Mouse (Mus musculus): Measurements from ENCODE around the gene Lrp2.

DNA sequence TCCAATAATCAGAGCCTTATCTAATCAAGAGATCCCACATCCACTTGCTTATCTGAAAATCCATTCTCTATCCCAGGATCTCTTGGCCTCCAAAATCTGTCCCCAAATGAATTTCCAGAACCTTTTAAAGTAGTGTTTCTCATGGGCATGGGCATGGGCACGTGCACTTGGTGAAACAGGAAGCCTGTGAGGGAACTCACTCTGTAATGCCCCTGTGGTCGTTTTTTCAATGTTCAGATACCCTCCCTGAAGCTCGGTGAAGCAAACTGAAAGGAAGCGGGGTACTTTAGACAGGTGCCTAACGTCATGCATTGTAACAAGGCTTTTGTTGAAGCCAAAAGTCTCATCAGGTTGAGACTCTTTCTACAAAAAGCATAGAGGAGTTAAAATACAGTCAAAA is 23.1 kb downstream of the Lrp2 start:
- TF ChIP-seq CTCF (IDR thresholded peaks at IDR 0.05; ENCODE audit: low read depth, low read length) (no peak), POLR2A (IDR thresholded peaks at IDR 0.05; ENCODE audit: extremely low read depth, insufficient read depth, low read length) (no peak)
